Mouse (Mus musculus) embryonic facial prominence, embryonic 13.5 days (tissue): Measurements from ENCODE around the gene Rap1gap. TPM values are rescaled to one million over a fixed set of nuclear protein-coding genes. Genes with fewer than 3 reads are reported as not detected.

Source experiments
- ATAC-seq: fragments of 200-750 bp; cut with Nextera tagmentation; 2 replicates; pipeline ENCODE4 v1.8.0; 2017; ENCODE audit warnings: low read depth; ENCODE audit not compliant: insufficient number of reproducible peaks, insufficient read depth, low FRiP score, low TSS enrichment
- H3K27ac ChIP-seq: fragments of 300-500 bp; sonication (generic); 2 replicates; pipeline ENCODE4 v1.5.1; 2015; ENCODE audit warnings: moderate library complexity, mild to moderate bottlenecking, inconsistent platforms
- H3K27me3 ChIP-seq: fragments of 300-500 bp; sonication (generic); 2 replicates; pipeline ENCODE4 v1.6.1; 2015; ENCODE audit warnings: mild to moderate bottlenecking, inconsistent platforms
- H3K36me3 ChIP-seq: fragments of 300-500 bp; sonication (generic); 2 replicates; pipeline ENCODE4 v1.6.1; 2015; ENCODE audit warnings: mild to moderate bottlenecking, inconsistent platforms
- H3K4me1 ChIP-seq: fragments of 300-500 bp; sonication (generic); 2 replicates; pipeline ENCODE4 v1.6.1; 2015; ENCODE audit warnings: inconsistent platforms
- H3K4me2 ChIP-seq: fragments of 300-500 bp; sonication (generic); 2 replicates; pipeline ENCODE4 v1.6.1; 2015; ENCODE audit warnings: moderate library complexity, mild to moderate bottlenecking, inconsistent platforms
- H3K4me3 ChIP-seq: fragments of 300-500 bp; sonication (generic); 2 replicates; pipeline ENCODE4 v1.5.1; 2015; ENCODE audit warnings: mild to moderate bottlenecking, inconsistent platforms
- H3K9ac ChIP-seq: fragments of 300-500 bp; sonication (generic); 2 replicates; pipeline ENCODE4 v1.6.1; 2015; ENCODE audit warnings: mild to moderate bottlenecking, inconsistent platforms
- H3K9me3 ChIP-seq: fragments of 300-500 bp; sonication (generic); 2 replicates; pipeline ENCODE4 v1.6.1; 2016; ENCODE audit warnings: inconsistent platforms
- WGBS: fragments of 180-500 bp; shearing (Covaris S2); methylation state at CpG from one replicate; pipeline ENCODE4 v1.1.7; 2015; ENCODE audit warnings: mixed read lengths; 5-methylcytosine and 5-hydroxymethylcytosine counted together
- polyA plus RNA-seq: library from polyadenylated mRNA; unstranded; fragments of >200 nt; fragmentation: Nextera tagmentation; extraction: Ambion mirVana; gene quantifications from 2 replicates; pipeline ENCODE4 v1.2.1, GENCODE M21; 2015

Rap1gap gene
- polyA plus RNA-seq, 1 experiment from 2014 or later = 15.7 TPM

DNA sequence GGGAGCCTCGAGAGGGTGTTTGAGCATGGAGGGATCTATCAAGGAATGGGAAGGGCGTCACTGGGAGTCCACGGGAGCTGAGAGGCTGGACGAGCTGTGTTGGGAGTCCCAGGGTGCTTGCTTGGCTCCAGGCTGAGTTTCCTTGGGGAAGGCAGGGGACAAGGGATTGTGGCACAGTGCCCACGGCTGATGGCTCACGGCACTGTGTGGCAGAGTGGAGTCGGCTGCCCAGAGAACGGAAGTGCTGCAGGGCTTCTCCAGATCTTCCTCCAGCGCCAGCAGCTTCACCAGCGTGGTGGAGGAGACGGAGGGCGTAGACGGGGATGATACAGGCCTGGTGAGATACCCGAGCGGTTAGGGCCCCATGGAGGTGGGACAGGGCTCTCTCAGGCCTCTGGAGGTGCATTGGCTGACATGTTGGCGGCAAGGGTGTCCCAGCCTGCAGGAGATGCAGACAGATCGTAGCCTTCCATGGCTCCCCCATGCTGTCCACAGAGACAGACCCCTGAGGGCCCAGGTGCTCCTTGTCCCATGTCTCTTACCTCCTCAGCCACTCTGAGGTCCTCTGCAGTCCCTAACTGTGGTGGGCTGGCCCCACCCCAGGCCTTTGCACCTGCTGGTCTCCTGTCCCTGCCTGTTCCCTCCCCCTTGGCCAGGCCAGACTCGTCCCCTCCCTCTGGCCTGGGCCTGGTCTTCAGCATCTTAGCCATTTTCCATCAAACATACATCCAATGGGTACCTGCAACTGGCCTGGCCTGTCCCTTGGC is 62.4 kb downstream of the Rap1gap start:
- H3K27me3 ChIP-seq = peaks cover 50% of the 10 kb centered on the region
- no peaks in the 10 kb centered on the region for H3K9me3 ChIP-seq
- WGBS = 75% methylated on average over 18 of the region's 18 CpGs
- peak overlapping the region; percentile 4; the same call in 1 of the 2 replicates for H3K27ac ChIP-seq
- no peak for ATAC-seq
- no peak overlapping the region for H3K4me3 ChIP-seq
- peaks cover 49% of the 10 kb centered on the region for H3K4me1 ChIP-seq
- H3K4me2 ChIP-seq = no peak overlapping the region
- H3K36me3 ChIP-seq = no peaks in the 10 kb centered on the region
- H3K9ac ChIP-seq = no peak overlapping the region

DNA sequence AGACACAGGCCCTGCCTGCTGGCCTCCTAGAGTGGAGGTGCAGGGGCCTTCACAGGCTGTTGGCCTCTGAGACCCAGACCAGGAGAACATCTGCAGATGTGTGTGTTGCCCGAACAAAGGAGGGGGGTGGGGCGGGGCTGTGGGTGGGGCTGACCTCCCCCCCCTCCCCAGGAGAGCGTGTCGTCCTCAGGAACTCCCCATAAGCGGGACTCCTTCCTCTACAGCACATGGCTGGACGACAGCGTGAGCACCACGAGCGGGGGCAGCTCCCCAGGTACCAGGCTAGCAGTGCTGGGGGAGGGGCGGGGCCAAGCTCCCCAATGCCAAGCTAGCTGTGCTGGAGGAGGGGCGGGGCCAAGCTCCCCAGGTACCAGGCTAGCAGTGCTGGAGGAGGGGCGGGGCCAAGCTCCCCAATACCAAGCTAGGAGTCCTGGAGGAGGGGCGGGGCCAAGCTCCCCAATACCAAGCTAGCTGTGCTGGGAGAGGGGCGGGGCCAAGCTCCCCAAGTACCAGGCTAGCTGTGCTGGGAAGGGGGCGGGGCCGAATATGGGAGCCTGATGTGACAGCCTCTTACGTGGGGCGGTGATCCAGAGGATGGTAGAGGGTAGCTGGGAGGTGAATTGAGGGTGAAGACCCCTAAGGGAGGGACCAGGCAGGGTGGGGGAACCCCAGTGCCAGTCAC is 63.1 kb downstream of the Rap1gap start:
- H3K9me3 ChIP-seq = no peaks in the 10 kb centered on the region
- peak overlapping the region; percentile 47 for H3K4me2 ChIP-seq
- H3K27me3 ChIP-seq = peaks cover 50% of the 10 kb centered on the region
- H3K9ac ChIP-seq = no peak overlapping the region
- H3K36me3 ChIP-seq = no peaks in the 10 kb centered on the region
- no peak overlapping the region for H3K27ac ChIP-seq
- peak; percentile 10; the same call in 1 of the 2 replicates for ATAC-seq
- peaks cover 43% of the 10 kb centered on the region for H3K4me1 ChIP-seq
- 5% methylated on average over 15 of the region's 18 CpGs for WGBS
- H3K4me3 ChIP-seq = no peak overlapping the region

GRCm38 (mm10) chr4:137728399-137729154 is 64.1 kb downstream of the Rap1gap start:
- peak overlapping the region; percentile 21 for H3K4me3 ChIP-seq
- 9% methylated on average over 17 of the region's 17 CpGs for WGBS

GRCm38 (mm10) chr4:137729155-137729855 is 64.8 kb downstream of the Rap1gap start:
- no peak overlapping the region for H3K27ac ChIP-seq
- H3K4me2 ChIP-seq = peak overlapping the region; percentile 47
- ATAC-seq = no peak
- H3K9ac ChIP-seq = no peak overlapping the region
- 24% methylated on average over 24 of the region's 24 CpGs for WGBS
- no peaks in the 10 kb centered on the region for H3K36me3 ChIP-seq
- H3K9me3 ChIP-seq = no peaks in the 10 kb centered on the region
- H3K4me3 ChIP-seq = peak overlapping the region; percentile 21
- H3K27me3 ChIP-seq = peaks cover 35% of the 10 kb centered on the region
- peaks cover 29% of the 10 kb centered on the region for H3K4me1 ChIP-seq

More at GRCm38 (mm10) chr4:137728399-137729154, 64.1 kb downstream of the Rap1gap start:
- ATAC-seq = no peak
- Histone ChIP-seq H3K9ac (no peak overlapping the region), H3K4me2 (peak overlapping the region; percentile 47), H3K27me3 (peaks cover 42% of the 10 kb centered on the region), H3K27ac (no peak overlapping the region), H3K4me1 (peaks cover 36% of the 10 kb centered on the region), H3K36me3 (no peaks in the 10 kb centered on the region), H3K9me3 (no peaks in the 10 kb centered on the region)

GRCm38 (mm10) chr4:137730134-137730533 is 65.6 kb downstream of the Rap1gap start:
- Histone ChIP-seq H3K27me3 (peaks cover 26% of the 10 kb centered on the region), H3K27ac (no peak overlapping the region), H3K4me2 (no peak overlapping the region), H3K9me3 (no peaks in the 10 kb centered on the region), H3K4me3 (no peak overlapping the region), H3K9ac (no peak overlapping the region), H3K36me3 (no peaks in the 10 kb centered on the region), H3K4me1 (peaks cover 26% of the 10 kb centered on the region)
- ATAC-seq = no peak
- 13% methylated on average over 3 of the region's 3 CpGs for WGBS

- no peaks in the 10 kb centered on the region for H3K9me3 ChIP-seq
- no peak overlapping the region for H3K9ac ChIP-seq
- H3K27me3 ChIP-seq = peaks cover 26% of the 10 kb centered on the region
- no peak for ATAC-seq
- H3K4me3 ChIP-seq = no peak overlapping the region
- H3K4me1 ChIP-seq = peaks cover 32% of the 10 kb centered on the region
- H3K27ac ChIP-seq = no peak overlapping the region
- 75% methylated on average over 8 of the region's 8 CpGs for WGBS
- no peaks in the 10 kb centered on the region for H3K36me3 ChIP-seq
- H3K4me2 ChIP-seq = no peak overlapping the region
These were observed 66.2 kb downstream of the Rap1gap start for GRCm38 (mm10) chr4:137730757-137731156.

- WGBS = 74% methylated on average over 10 of the region's 10 CpGs
- Histone ChIP-seq H3K9ac (no peak overlapping the region), H3K4me3 (no peak overlapping the region), H3K9me3 (no peaks in the 10 kb centered on the region), H3K27ac (no peak overlapping the region), H3K4me2 (no peak overlapping the region), H3K36me3 (no peaks in the 10 kb centered on the region), H3K4me1 (peaks cover 44% of the 10 kb centered on the region), H3K27me3 (peaks cover 26% of the 10 kb centered on the region)
- ATAC-seq = no peak
These were observed 67.4 kb downstream of the Rap1gap start for GRCm38 (mm10) chr4:137731891-137732290.

DNA sequence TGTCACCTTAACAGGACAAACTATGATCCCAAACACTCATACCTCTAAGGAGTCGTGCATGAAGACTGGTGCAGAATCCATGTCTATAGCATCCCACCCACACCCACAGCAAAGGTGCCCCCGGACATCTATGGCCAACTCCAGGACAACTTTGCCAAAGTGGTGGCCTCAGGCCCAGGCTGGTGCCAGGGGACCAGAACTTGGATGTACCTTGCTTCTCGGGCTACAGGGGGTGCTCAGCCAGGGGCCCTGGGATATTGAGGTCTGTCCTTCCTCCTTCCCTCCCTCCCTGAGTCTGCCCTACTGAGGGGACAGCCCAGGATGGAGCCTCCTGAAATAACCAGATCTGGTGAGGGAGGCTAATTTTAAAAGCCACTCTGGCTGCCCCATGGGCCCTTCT is 67.8 kb downstream of the Rap1gap start:
- 70% methylated on average over 3 of the region's 3 CpGs for WGBS
- H3K9me3 ChIP-seq = no peaks in the 10 kb centered on the region
- H3K27ac ChIP-seq = no peak overlapping the region
- no peaks in the 10 kb centered on the region for H3K36me3 ChIP-seq
- ATAC-seq = no peak
- no peak overlapping the region for H3K4me3 ChIP-seq
- peaks cover 45% of the 10 kb centered on the region for H3K4me1 ChIP-seq
- no peak overlapping the region for H3K9ac ChIP-seq
- H3K4me2 ChIP-seq = no peak overlapping the region
- peaks cover 26% of the 10 kb centered on the region for H3K27me3 ChIP-seq

GRCm38 (mm10) chr4:137732962-137733361 is 68.4 kb downstream of the Rap1gap start:
- ATAC-seq = no peak
- no peak overlapping the region for H3K4me3 ChIP-seq
- H3K4me1 ChIP-seq = peaks cover 39% of the 10 kb centered on the region
- H3K4me2 ChIP-seq = no peak overlapping the region
- H3K9ac ChIP-seq = no peak overlapping the region
- peaks cover 21% of the 10 kb centered on the region for H3K27me3 ChIP-seq
- no peaks in the 10 kb centered on the region for H3K9me3 ChIP-seq
- no peaks in the 10 kb centered on the region for H3K36me3 ChIP-seq
- WGBS = 60% methylated on average over 3 of the region's 3 CpGs
- H3K27ac ChIP-seq = no peak overlapping the region

DNA sequence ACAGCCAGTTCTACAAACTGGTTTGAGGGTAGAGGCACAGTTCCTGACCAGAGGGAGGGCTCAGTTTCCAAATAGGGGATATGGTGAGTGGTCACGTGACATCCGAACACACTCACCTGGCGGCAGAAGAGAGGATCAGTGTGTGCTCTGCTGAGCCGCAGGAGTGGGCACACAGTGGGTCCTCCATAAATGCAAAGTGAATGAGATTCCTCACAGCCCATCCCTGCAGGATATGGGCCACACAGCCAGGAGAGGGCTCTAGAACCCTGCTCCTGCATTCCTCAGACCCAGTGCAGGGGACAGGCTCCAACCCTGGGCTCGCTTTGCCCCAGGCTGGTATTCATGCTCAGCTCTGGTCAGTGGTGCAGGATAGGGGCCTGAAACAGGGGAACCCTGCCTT is 68.9 kb downstream of the Rap1gap start:
- WGBS = 67% methylated on average over 5 of the region's 5 CpGs
- H3K4me1 ChIP-seq = peaks cover 34% of the 10 kb centered on the region
- no peak for ATAC-seq
- H3K36me3 ChIP-seq = no peaks in the 10 kb centered on the region
- no peak overlapping the region for H3K4me2 ChIP-seq
- H3K9ac ChIP-seq = no peak overlapping the region
- H3K4me3 ChIP-seq = no peak overlapping the region
- no peak overlapping the region for H3K27ac ChIP-seq
- no peaks in the 10 kb centered on the region for H3K9me3 ChIP-seq
- H3K27me3 ChIP-seq = peaks cover 16% of the 10 kb centered on the region

GRCm38 (mm10) chr4:137736220-137736701 is 71.7 kb downstream of the Rap1gap start:
- Histone ChIP-seq H3K4me2 (no peak overlapping the region), H3K36me3 (no peaks in the 10 kb centered on the region), H3K9me3 (no peaks in the 10 kb centered on the region), H3K27me3 (no peaks in the 10 kb centered on the region), H3K4me1 (peaks cover 29% of the 10 kb centered on the region), H3K27ac (peak overlapping the region; percentile 44; the same call in 1 of the 2 replicates), H3K9ac (no peak overlapping the region), H3K4me3 (no peak overlapping the region)
- no peak for ATAC-seq
- 35% methylated on average over 11 of the region's 11 CpGs for WGBS
